Mouse (Mus musculus) kidney, adult 2 months (tissue): ENCODE measurements at regions not wholly inside any gene's neighbourhood (a gene's known extent, or its start where the extent isn't known, plus 50 kb on each side); places are given as distances from the start of the nearest gene placed in this dataset.

Experiments used
- CTCF ChIP-seq: fragments of 200-500 bp; conservative IDR thresholded peaks from 2 replicates; pipeline ENCODE4 v1.5.1; 2011; ENCODE audit warnings: low read depth, mild to moderate bottlenecking, control low read depth, low read length, moderate library complexity, mixed read lengths; ENCODE audit not compliant: insufficient read depth, insufficient read length
- POLR2A ChIP-seq: fragments of 200-500 bp; IDR thresholded peaks from one replicate; pipeline ENCODE4 v1.6.1; 2011; ENCODE audit warnings: low read depth, low read length, control low read depth

DNA sequence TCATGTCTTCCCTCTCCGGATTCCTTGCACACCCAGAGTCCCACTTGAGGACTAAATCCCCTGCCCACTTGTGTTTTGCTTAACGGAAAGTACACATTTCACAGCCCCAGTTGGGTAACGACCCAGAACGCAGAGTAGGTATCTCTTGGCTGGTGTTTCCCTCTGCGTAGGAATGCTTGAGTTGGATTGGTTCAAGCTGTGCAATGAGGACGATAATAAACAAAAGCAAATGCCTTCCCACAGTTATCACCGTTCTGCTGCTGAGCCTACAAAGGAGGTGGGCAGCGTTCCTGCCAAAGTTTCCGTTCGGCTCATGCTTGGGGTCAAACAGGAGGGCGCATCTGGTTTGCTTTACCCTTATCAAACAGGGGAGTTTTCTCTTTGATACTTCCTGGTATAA, 212.3 kb upstream of the Sfrp2 start:
- TF ChIP-seq CTCF (no peak), POLR2A (no peak)
